Mouse (Mus musculus) stomach, embryonic 14.5 days (tissue): ENCODE results near the gene BC003965. TPM values are rescaled to one million over a fixed set of nuclear protein-coding genes. Genes with fewer than 3 reads are reported as not detected.

Source experiments
- ATAC-seq: fragments of 200-750 bp; cut with Nextera tagmentation; 2 replicates; pipeline ENCODE4 v1.8.0; 2017; ENCODE audit warnings: low read depth, moderate TSS enrichment; ENCODE audit not compliant: insufficient number of reproducible peaks, insufficient read depth, low FRiP score
- H3K27ac ChIP-seq: fragments of 300-500 bp; sonication (generic); 2 replicates; pipeline ENCODE4 v1.5.1; 2014; ENCODE audit warnings: mild to moderate bottlenecking, low read length, moderate library complexity, mixed read lengths
- H3K27me3 ChIP-seq: fragments of 300-500 bp; sonication (generic); 2 replicates; pipeline ENCODE4 v1.6.1; 2014; ENCODE audit warnings: low read length, control low read depth, mixed read lengths; ENCODE audit not compliant: control insufficient read depth, insufficient read depth
- H3K36me3 ChIP-seq: fragments of 300-500 bp; sonication (generic); 2 replicates; pipeline ENCODE4 v1.6.1; 2014; ENCODE audit warnings: mild to moderate bottlenecking, control low read depth, low read length, moderate library complexity, mixed read lengths; ENCODE audit not compliant: control insufficient read depth, insufficient read depth
- H3K4me1 ChIP-seq: fragments of 300-500 bp; sonication (generic); 2 replicates; pipeline ENCODE4 v1.6.1; 2014; ENCODE audit warnings: low read length, control low read depth, mixed read lengths; ENCODE audit not compliant: control insufficient read depth, insufficient read depth
- H3K4me2 ChIP-seq: fragments of 300-500 bp; sonication (generic); replicated peaks from 2 replicates; pipeline ENCODE4 v1.6.1; 2014; ENCODE audit warnings: low read depth, low read length, control low read depth
- H3K4me3 ChIP-seq: fragments of 300-500 bp; sonication (generic); 2 replicates; pipeline ENCODE4 v1.5.1; 2014; ENCODE audit warnings: low read depth, low read length, control low read depth
- H3K9ac ChIP-seq: fragments of 300-500 bp; sonication (generic); replicated peaks from 2 replicates; pipeline ENCODE4 v1.6.1; 2014; ENCODE audit warnings: low read depth, mild to moderate bottlenecking, control low read depth, low read length, moderate library complexity, mixed read lengths
- H3K9me3 ChIP-seq: fragments of 300-500 bp; sonication (generic); 2 replicates; pipeline ENCODE4 v1.6.1; 2016; ENCODE audit warnings: low read depth, low read length, control low read depth; ENCODE audit not compliant: control insufficient read depth
- WGBS: fragments of 180-500 bp; shearing (Covaris S2); extraction: QIAGEN DNeasy Blood & Tissue Kit; methylation state at CpG from one replicate; pipeline ENCODE4 v1.1.7; 2014; 5-methylcytosine and 5-hydroxymethylcytosine counted together
- polyA plus RNA-seq: library from polyadenylated mRNA; unstranded; fragments of >200 nt; fragmentation: Nextera tagmentation; extraction: Ambion mirVana; gene quantifications from 2 replicates; pipeline ENCODE4 v1.2.1, GENCODE M21; 2014

The BC003965 gene
- 31.5 and 32.4 TPM in 2 replicates for polyA plus RNA-seq

GRCm38 (mm10) chr17:25184129-25184691, at the start of gene BC003965:
Gene BC003965 (plus strand): TSS chr17:25184554.
- under 1% methylated on average over 50 of the region's 50 CpGs for WGBS
- no peaks in the 10 kb centered on the region for H3K27me3 ChIP-seq
- peak within 1 kb of the TSS; percentile 67 for H3K27ac ChIP-seq
- ATAC-seq: peak; percentile 82
- no peaks in the 10 kb centered on the region for H3K9me3 ChIP-seq
- H3K4me1 ChIP-seq: peaks cover under 1% of the 10 kb centered on the region
- H3K36me3 ChIP-seq: no peaks in the 10 kb centered on the region; the same call in 1 of the 2 replicates
- peak within 1 kb of the TSS; percentile 73 for H3K9ac ChIP-seq
- H3K4me2 ChIP-seq: peak within 1 kb of the TSS; percentile 93
- peak within 1 kb of the TSS; percentile 86 for H3K4me3 ChIP-seq

- Histone ChIP-seq H3K9ac (no peak overlapping the region), H3K4me2 (no peak overlapping the region), H3K4me1 (peaks cover 9% of the 10 kb centered on the region), H3K27ac (no peak overlapping the region), H3K27me3 (no peaks in the 10 kb centered on the region), H3K9me3 (no peaks in the 10 kb centered on the region), H3K4me3 (no peak overlapping the region), H3K36me3 (no peaks in the 10 kb centered on the region; the same call in 1 of the 2 replicates)
- no peak for ATAC-seq
- 81% methylated on average over 6 of the region's 6 CpGs for WGBS
Observed at GRCm38 (mm10) chr17:25135622-25136021, 48.7 kb upstream of the BC003965 start.

GRCm38 (mm10) chr17:25138803-25139202, 45.6 kb upstream of the BC003965 start:
- Histone ChIP-seq H3K4me1 (peaks cover 9% of the 10 kb centered on the region), H3K36me3 (no peaks in the 10 kb centered on the region; the same call in 1 of the 2 replicates), H3K9me3 (no peaks in the 10 kb centered on the region), H3K9ac (no peak overlapping the region), H3K4me2 (no peak overlapping the region), H3K27me3 (no peaks in the 10 kb centered on the region), H3K27ac (no peak overlapping the region), H3K4me3 (no peak overlapping the region)
- WGBS: 100% methylated on average over 1 of the region's 1 CpGs
- no peak for ATAC-seq

- Histone ChIP-seq H3K27ac (no peak overlapping the region), H3K36me3 (no peaks in the 10 kb centered on the region; the same call in 1 of the 2 replicates), H3K4me3 (no peak overlapping the region), H3K4me2 (no peak overlapping the region), H3K4me1 (no peaks in the 10 kb centered on the region), H3K27me3 (no peaks in the 10 kb centered on the region), H3K9ac (no peak overlapping the region), H3K9me3 (no peaks in the 10 kb centered on the region)
- 64% methylated on average over 4 of the region's 4 CpGs for WGBS
- ATAC-seq: no peak
Observed at GRCm38 (mm10) chr17:25139960-25140359, 44.4 kb upstream of the BC003965 start.

- WGBS: 100% methylated on average over 1 of the region's 1 CpGs
- Histone ChIP-seq H3K27me3 (no peaks in the 10 kb centered on the region), H3K4me3 (no peak within 1 kb of the TSS), H3K36me3 (peaks cover 14% of the 10 kb centered on the region), H3K4me1 (peaks cover 6% of the 10 kb centered on the region; the same call in 1 of the 2 replicates), H3K27ac (peak within 1 kb of the TSS; percentile 2; the same call in 1 of the 2 replicates), H3K4me2 (no peak within 1 kb of the TSS), H3K9ac (no peak within 1 kb of the TSS), H3K9me3 (no peaks in the 10 kb centered on the region)
- no peak for ATAC-seq
Observed at GRCm38 (mm10) chr17:25162161-25162560, 22.2 kb upstream of the BC003965 start, which contains the start of gene Ccdc154. Gene Ccdc154 (plus strand): TSS chr17:25162461.

GRCm38 (mm10) chr17:25163387-25163786, 21.0 kb upstream of the BC003965 start:
- peak overlapping the region; percentile 39; the same call in 1 of the 2 replicates for H3K27ac ChIP-seq
- 0 out of 2 replicates have a peak, but pooled peaks have one; percentile 21 for ATAC-seq
- H3K4me1 ChIP-seq: peaks cover 6% of the 10 kb centered on the region; the same call in 1 of the 2 replicates
- no peaks in the 10 kb centered on the region for H3K9me3 ChIP-seq
- no peak overlapping the region for H3K4me2 ChIP-seq
- no peak overlapping the region for H3K4me3 ChIP-seq
- no peaks in the 10 kb centered on the region for H3K27me3 ChIP-seq
- peaks cover 12% of the 10 kb centered on the region for H3K36me3 ChIP-seq
- no peak overlapping the region for H3K9ac ChIP-seq
- 67% methylated on average over 7 of the region's 7 CpGs for WGBS

GRCm38 (mm10) chr17:25164770-25165169, 19.6 kb upstream of the BC003965 start:
- WGBS: 85% methylated on average over 3 of the region's 3 CpGs
- H3K4me1 ChIP-seq: peaks cover 6% of the 10 kb centered on the region; the same call in 1 of the 2 replicates
- H3K9me3 ChIP-seq: no peaks in the 10 kb centered on the region
- no peak overlapping the region for H3K4me3 ChIP-seq
- no peak overlapping the region for H3K27ac ChIP-seq
- peaks cover 12% of the 10 kb centered on the region for H3K36me3 ChIP-seq
- no peaks in the 10 kb centered on the region for H3K27me3 ChIP-seq
- ATAC-seq: no peak
- H3K9ac ChIP-seq: no peak overlapping the region
- no peak overlapping the region for H3K4me2 ChIP-seq

GRCm38 (mm10) chr17:25165970-25166671, 18.2 kb upstream of the BC003965 start:
- Histone ChIP-seq H3K27me3 (no peaks in the 10 kb centered on the region), H3K4me2 (no peak overlapping the region), H3K4me3 (no peak overlapping the region), H3K9ac (no peak overlapping the region), H3K4me1 (peaks cover 6% of the 10 kb centered on the region; the same call in 1 of the 2 replicates), H3K9me3 (no peaks in the 10 kb centered on the region), H3K36me3 (peaks cover 2% of the 10 kb centered on the region; the same call in 1 of the 2 replicates), H3K27ac (no peak overlapping the region)
- no peak for ATAC-seq
- 39% methylated on average over 6 of the region's 6 CpGs for WGBS
